Mouse (Mus musculus) ES-E14 (cell line): ENCODE data around the gene Slc38a3. TPM values are rescaled to one million over a fixed set of nuclear protein-coding genes. Genes with fewer than 3 reads are reported as not detected.

Experiments used
- DNase-seq: peaks from one replicate; pipeline ENCODE4 v3.0.0-alpha.2; 2013; ENCODE audit warnings: low read depth, low spot score
- H3K27ac ChIP-seq: 2 replicates; pipeline ENCODE4 v1.5.1; 2012; ENCODE audit warnings: low read depth, mild to moderate bottlenecking, low read length, moderate library complexity, mixed read lengths; ENCODE audit not compliant: poor library complexity, insufficient read depth, severe bottlenecking
- H3K36me3 ChIP-seq: 2 replicates; pipeline ENCODE4 v1.6.1; 2012; ENCODE audit warnings: mild to moderate bottlenecking, low read length, moderate library complexity, mixed read lengths; ENCODE audit not compliant: control insufficient read depth, poor library complexity, insufficient read depth, severe bottlenecking
- H3K4me1 ChIP-seq, 2 experiments: fragments of 150-350 bp in 1 of 2; sonication (generic) in 1 of 2; 2 replicates each; pipeline ENCODE4 v1.6.1; 2012; ENCODE audit warnings: low read length in 2 of 2, mild to moderate bottlenecking in 1 of 2, mixed read lengths in 1 of 2; ENCODE audit not compliant: control insufficient read depth in 2 of 2, insufficient read depth in 2 of 2, poor library complexity in 1 of 2
- H3K4me3 ChIP-seq, 2 experiments: fragments of 150-350 bp in 1 of 2; sonication (generic) in 1 of 2; 2 replicates each; pipeline ENCODE4 v1.5.1; 2012; ENCODE audit warnings: low read length in 2 of 2, low read depth in 1 of 2, mild to moderate bottlenecking in 1 of 2, mixed read lengths in 1 of 2; ENCODE audit not compliant: insufficient read depth in 1 of 2, poor library complexity in 1 of 2, severe bottlenecking in 1 of 2
- H3K9ac ChIP-seq: 2 replicates; pipeline ENCODE4 v1.6.1; 2012; ENCODE audit warnings: low read depth, mild to moderate bottlenecking, low read length, mixed read lengths; ENCODE audit not compliant: poor library complexity, insufficient read depth, severe bottlenecking
- H3K9me3 ChIP-seq: fragments of 150-350 bp; sonication (generic); 2 replicates; pipeline ENCODE4 v1.6.1; 2012; ENCODE audit warnings: low read depth, mild to moderate bottlenecking, low read length; ENCODE audit not compliant: control insufficient read depth, insufficient read depth
- CHD2 ChIP-seq: IDR thresholded peaks from 2 replicates; pipeline ENCODE4 v1.6.1; 2014; ENCODE audit warnings: mild to moderate bottlenecking, low read depth, low read length, inconsistent platforms
- HCFC1 ChIP-seq: IDR thresholded peaks from 2 replicates; pipeline ENCODE4 v1.6.1; 2012; ENCODE audit warnings: low read length, inconsistent platforms, borderline replicate concordance; ENCODE audit not compliant: insufficient read depth
- MAFK ChIP-seq: IDR thresholded peaks from 2 replicates; pipeline ENCODE4 v1.6.1; 2014; ENCODE audit warnings: mild to moderate bottlenecking, low read depth, low read length, inconsistent platforms; ENCODE audit not compliant: insufficient read depth
- ZC3H11A ChIP-seq: IDR thresholded peaks from 2 replicates; pipeline ENCODE4 v1.6.1; 2012; ENCODE audit warnings: low read depth, mild to moderate bottlenecking, inconsistent platforms, low read length, borderline replicate concordance
- ZNF384 ChIP-seq: IDR thresholded peaks from 2 replicates; pipeline ENCODE4 v1.6.1; 2012; ENCODE audit warnings: low read depth, low read length, inconsistent platforms
- in situ Hi-C, 2 experiments: fragments of 600-800 bp; cut with MboI; formaldehyde crosslinking; loops; one replicate each; pipeline ENCODE4 v1.15.1; 2025; ENCODE audit warnings: low sequenced_read_pairs in 2 of 2, inconsistent platforms in 1 of 2; ENCODE audit not compliant: unreplicated experiment in 2 of 2
- total RNA-seq: library from RNA; depleted of rRNA; stranded (reverse); fragments of 300-350 nt; gene quantifications from 2 replicates; pipeline ENCODE4 v1.2.3, GENCODE M21; 2012

Gene Slc38a3
- total RNA-seq, 1 experiment, result 2.9 TPM

DNA sequence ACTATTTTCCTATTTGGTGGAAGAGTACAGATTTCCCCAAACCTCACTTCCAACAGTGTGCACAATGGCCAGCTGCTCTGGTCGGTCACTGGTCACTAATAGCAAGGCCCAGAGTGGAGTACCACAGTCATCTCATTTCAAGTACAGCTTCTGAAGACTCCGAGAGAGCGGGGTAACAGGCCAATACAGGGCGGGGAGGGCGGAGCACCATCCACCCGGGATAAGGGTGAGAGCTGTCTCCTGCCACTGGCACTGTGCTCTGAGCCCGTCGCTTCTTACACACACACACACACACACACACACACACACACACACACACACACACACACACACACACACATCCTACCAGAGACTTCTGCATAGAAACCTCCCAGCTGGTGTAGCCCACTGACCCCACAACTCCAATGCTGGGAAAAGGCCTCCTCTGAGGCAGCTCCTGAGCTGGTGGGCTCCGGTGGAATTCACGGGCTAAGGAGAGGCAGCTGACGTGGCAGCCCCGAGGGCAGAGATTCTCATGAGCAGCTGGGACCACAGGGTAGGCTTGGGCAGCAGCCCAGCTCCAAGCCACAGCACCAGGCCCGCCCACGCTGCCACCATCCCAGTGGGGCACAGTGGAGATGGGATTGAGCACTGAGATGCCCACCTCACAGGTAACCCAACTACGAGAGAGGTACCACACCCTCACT, 43.0 kb downstream of the Slc38a3 start:
- Histone ChIP-seq H3K4me3 (peak overlapping the region; percentile 8 to 45; a peak in 2 of 4 replicates), H3K27ac (peak overlapping the region; percentile 47; the same call in 1 of the 2 replicates)
- no peak for DNase-seq

DNA sequence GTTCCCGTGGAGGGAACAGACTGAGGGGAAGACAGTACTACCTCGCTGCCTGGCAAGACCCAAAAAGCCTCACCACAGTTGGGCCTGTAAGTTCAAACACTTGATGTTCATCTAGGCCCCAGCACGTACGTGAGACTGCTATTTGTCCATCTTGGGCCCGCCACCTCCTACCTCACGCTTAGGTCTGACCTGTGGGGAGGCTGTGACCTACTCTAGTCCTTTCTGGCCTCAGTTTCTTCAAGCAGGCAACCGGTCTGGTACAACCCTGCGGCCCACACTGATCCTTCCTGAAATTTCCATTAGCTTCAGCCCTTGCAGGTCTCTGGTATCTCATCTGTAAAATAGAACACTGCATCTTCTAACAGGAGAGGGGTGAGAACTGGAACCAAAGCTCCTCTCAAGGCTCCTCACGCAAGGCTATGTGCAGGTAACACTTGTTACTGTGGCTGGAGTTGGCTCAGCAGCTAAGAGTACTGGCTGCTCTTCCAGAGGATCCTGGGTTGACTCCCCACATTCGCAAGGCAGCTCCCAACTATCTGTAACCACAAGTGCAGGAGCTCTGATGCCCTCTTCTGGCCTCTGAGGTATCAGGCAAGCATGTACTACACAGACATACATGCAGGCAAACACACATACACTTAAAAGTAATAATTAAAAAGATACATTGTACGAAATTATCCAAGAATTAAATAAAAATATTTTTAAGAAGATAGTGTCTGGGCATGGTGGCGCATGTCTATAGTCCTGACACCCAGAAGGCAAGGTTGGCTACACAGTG, 43.8 kb downstream of the Slc38a3 start:
- H3K4me1 ChIP-seq, result peaks cover 15 to 48% of the 10 kb centered on the region in 2 experiments; a peak in 3 of 4 replicates
- no peak for DNase-seq
- in situ Hi-C loops, result no loop called here
- H3K9ac ChIP-seq, result no peak overlapping the region
- no peak overlapping the region; the same call in 1 of the 2 replicates for H3K27ac ChIP-seq
- TF ChIP-seq MAFK, result no peak
- TF ChIP-seq ZNF384, result no peak
- no peak for TF ChIP-seq HCFC1
- no peak overlapping the region for H3K4me3 ChIP-seq
- H3K9me3 ChIP-seq, result no peaks in the 10 kb centered on the region
- H3K36me3 ChIP-seq, result peaks cover 6% of the 10 kb centered on the region; the same call in 1 of the 2 replicates

More for the DNA sequence above, 43.0 kb downstream of the Slc38a3 start:
- peaks cover 15 to 50% of the 10 kb centered on the region in 2 experiments; a peak in 3 of 4 replicates for H3K4me1 ChIP-seq
- peaks cover 6% of the 10 kb centered on the region; the same call in 1 of the 2 replicates for H3K36me3 ChIP-seq
- TF ChIP-seq MAFK, result no peak
- no peak for TF ChIP-seq ZC3H11A
- in situ Hi-C loops, result no loop called here
- H3K9me3 ChIP-seq, result no peaks in the 10 kb centered on the region
- peak overlapping the region; percentile 66; the same call in 1 of the 2 replicates for H3K9ac ChIP-seq

DNA sequence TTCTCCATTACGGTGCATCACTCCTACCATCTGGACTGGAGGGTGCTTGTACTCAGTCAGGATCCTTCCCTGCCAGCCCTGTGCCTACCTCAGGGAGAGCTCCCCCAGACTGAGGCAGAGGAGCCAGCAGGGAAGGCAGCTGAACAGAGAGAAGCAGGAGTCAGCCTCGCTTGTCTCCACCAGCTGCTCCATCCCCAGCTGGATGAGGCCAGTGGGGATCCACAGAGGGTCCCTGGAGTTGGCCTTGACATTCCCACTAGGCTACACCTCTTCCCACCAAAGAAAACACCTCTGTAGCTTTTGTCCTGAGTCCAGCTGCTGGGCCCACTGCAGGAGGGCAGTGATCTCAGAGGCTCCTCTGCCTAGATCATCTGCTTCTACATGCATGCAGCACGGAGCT, 44.4 kb downstream of the Slc38a3 start:
- TF ChIP-seq CHD2 (no peak), HCFC1 (no peak)
- H3K4me3 ChIP-seq, result no peak overlapping the region
- no peak overlapping the region for H3K27ac ChIP-seq
- H3K9ac ChIP-seq, result no peak overlapping the region
- no peaks in the 10 kb centered on the region for H3K9me3 ChIP-seq
- H3K4me1 ChIP-seq, result peaks cover 15 to 44% of the 10 kb centered on the region in 2 experiments; a peak in 3 of 4 replicates
- no peak for DNase-seq
- H3K36me3 ChIP-seq, result peaks cover 8% of the 10 kb centered on the region; the same call in 1 of the 2 replicates
- in situ Hi-C loops, result no loop called here

DNA sequence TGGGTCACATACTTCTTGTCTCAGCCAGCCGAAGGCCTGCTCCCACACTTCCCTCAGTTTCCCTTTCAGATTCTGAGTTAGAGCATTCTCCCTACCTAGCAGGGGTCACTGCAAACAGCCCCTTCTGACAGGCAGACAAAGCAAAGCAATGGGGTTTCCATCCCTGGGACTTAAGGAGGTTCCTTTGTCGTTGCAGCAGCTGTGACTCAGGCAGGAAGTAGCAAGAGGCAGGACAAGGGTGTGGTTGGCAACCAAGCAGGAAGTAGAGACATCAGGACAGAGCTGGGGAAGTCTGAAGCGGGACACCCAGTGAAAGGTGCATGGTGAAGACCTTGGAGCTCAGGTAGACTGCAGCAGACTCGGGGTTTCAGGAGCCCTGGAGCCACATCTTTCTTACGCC, 44.8 kb downstream of the Slc38a3 start:
- no peak for DNase-seq
- H3K9ac ChIP-seq, result no peak overlapping the region
- no peak for TF ChIP-seq ZC3H11A
- TF ChIP-seq ZNF384, result no peak
- TF ChIP-seq MAFK, result no peak
- no peak for TF ChIP-seq CHD2
- no peak for TF ChIP-seq HCFC1
- in situ Hi-C loops, result no loop called here
- peaks cover 15 to 43% of the 10 kb centered on the region in 2 experiments; a peak in 3 of 4 replicates for H3K4me1 ChIP-seq
- H3K4me3 ChIP-seq, result no peak overlapping the region
- no peaks in the 10 kb centered on the region for H3K9me3 ChIP-seq
- no peak overlapping the region for H3K27ac ChIP-seq
- H3K36me3 ChIP-seq, result peaks cover 12% of the 10 kb centered on the region
